Mouse (Mus musculus) ovary, adult 10 weeks (tissue): ENCODE results near the gene Kat2a. TPM values are rescaled to one million over a fixed set of nuclear protein-coding genes. Genes with fewer than 3 reads are reported as not detected.

Experiments
- polyA plus RNA-seq: library from polyadenylated mRNA; stranded (reverse); fragments of 350-450 nt; fragmentation: Illumina TruSeq; extraction: RNeasy Lipid Tissue Mini Kit (QIAGEN cat#74804); gene quantifications from one replicate; pipeline ENCODE4 v1.2.3, GENCODE M21; 2014

Kat2a gene
- polyA plus RNA-seq: 2.3 TPM

GRCm38 (mm10) chr11:100711783-100712615, at the start of gene Kat2a:
Gene Kat2a, minus strand, starts transcription at chr11:100712465.

DNA sequence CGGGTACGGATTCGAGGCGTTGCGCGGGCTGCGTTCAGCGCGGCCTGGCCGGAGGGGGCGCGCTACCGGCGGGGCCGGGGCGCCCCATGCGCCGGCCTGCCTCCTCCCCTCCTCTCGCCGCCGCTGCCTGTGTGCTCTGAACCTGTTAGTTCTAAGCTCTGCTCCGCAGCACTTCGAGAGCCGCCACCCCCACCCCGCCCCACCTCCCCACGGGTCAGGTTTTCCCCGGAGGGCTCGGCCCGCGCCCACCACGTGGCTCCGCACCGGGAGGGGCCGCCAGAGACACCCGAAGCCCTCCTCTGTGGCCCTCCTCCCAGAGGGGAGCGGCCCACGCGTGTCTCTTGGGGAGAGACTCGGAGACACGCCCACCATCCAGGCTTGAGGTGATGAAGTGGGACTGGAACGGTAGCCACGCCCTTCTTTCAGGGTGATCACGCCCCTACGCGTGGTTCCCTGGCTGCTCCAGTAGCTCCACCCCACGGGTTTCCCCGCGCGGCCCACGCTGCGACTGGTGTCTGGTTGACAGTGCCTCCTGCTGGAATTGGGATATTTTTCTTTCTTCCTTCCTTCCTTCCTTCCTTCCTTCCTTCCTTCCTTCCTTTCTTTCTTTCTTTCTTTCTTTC, 47.5 kb upstream of the Kat2a start, which contains the start of gene Kcnh4:
Gene Kcnh4, minus strand, starts transcription at position 332 of the 623 bp plus-strand sequence.

DNA sequence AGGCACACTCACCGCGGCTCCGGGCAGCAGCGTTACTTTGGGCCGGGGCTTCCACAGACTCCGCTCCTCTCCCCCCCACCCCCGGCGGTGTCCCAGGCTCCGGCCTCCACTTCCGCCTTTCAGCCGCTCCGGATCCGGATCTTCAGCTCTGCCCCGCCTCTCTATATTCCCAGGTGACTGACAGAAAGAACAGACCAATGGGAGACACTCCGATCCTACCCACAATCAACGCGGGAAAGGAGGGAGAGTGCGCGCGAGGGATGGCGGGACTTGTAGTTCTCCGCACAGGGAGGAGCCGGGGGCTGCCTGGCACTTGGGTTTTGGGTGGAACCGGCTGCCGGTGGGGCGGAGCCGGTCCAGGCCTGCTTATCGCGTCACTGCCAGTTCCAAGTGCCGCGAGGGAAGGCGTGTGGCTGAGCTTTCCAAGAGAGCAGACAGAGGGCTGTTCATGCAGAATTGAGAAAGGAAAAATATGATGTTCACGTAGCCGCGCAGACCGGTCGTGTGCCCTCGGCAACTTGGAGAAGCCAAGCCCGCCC, 25.9 kb upstream of the Kat2a start, which contains the start of gene Rab5c:
Gene Rab5c, minus strand, starts transcription at position 150 of the 539 bp plus-strand sequence.

GRCm38 (mm10) chr11:100713735-100714533, 1.7 kb upstream of the Kat2a start, which contains the start of gene Hspb9:
Gene Hspb9, plus strand, starts transcription at chr11:100713850.

DNA sequence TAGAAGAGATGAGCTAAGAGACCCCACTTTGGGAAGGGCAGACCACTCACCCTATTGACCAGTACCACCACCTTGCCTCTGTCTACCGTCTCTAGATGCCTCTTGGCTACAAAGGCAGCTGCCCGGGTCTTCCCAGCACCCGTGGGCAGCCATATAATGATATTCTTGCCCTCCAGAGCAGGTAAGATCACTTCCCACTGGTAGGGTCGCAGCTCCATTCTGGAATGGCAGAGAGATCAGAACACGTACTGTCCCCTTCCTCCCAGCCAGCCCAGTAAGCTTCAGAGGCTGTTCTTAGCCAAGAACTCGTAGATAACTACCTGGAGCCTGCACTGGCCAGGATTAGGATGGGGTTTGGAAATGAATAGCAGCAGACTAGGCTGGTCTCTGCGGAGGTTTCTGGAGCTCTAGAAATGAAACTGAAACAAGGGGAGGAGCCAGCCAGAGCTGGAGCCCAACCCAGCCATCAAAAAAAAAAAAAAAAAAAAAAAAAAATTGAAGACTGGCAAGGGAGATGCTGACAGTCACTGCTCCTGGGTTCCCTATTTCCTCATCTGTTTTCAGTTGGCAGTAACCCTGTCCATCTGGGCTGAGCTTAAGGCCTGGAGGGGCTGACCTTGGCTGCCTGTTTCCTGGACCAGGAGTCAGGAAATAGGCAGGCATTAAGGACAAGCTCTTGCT, 8.3 kb downstream of the Kat2a start, which contains the start of gene Dhx58:
Gene Dhx58, minus strand, starts transcription at position 421 of the 681 bp plus-strand sequence.

GRCm38 (mm10) chr11:100692164-100692616, 20.1 kb downstream of the Kat2a start, which contains the start of gene Zfp385c:
Gene Zfp385c, minus strand, starts transcription at chr11:100692455.

Other genes with a start within 250 kb of the Kat2a start
- gene Klhl11, start 239.7 kb downstream of the Kat2a start, polyA plus RNA-seq: 43.0 TPM
- gene Acly, start 184.5 kb downstream of the Kat2a start, polyA plus RNA-seq: 125 TPM
- gene Ttc25, start 166.9 kb downstream of the Kat2a start, polyA plus RNA-seq: 0.86 TPM
- gene Cnp, start 137.6 kb downstream of the Kat2a start, polyA plus RNA-seq: 5.8 TPM
- 2.5 TPM for gene Nkiras2, start 93.2 kb downstream of the Kat2a start, polyA plus RNA-seq
- gene Dnajc7, start 92.3 kb downstream of the Kat2a start, polyA plus RNA-seq: 139 TPM
- 0.17 TPM for gene Zfp385c, start 20.0 kb downstream of the Kat2a start, polyA plus RNA-seq
- 0.60 TPM for gene Dhx58, start 8.2 kb downstream of the Kat2a start, polyA plus RNA-seq
- not detected for gene Hspb9, start 1.4 kb upstream of the Kat2a start, polyA plus RNA-seq
- gene Rab5c, start 25.8 kb upstream of the Kat2a start, polyA plus RNA-seq: 29.9 TPM
- gene Kcnh4, start 47.5 kb upstream of the Kat2a start, polyA plus RNA-seq: not detected
- not detected for gene Hcrt, start 50.5 kb upstream of the Kat2a start, polyA plus RNA-seq
- 1.3 TPM for gene Ghdc, start 58.5 kb upstream of the Kat2a start, polyA plus RNA-seq
- gene Stat5b, start 138.3 kb upstream of the Kat2a start, polyA plus RNA-seq: 8.5 TPM
- gene Stat5a, start 146.9 kb upstream of the Kat2a start, polyA plus RNA-seq: 5.4 TPM
- 20.3 TPM for gene Stat3, start 227.1 kb upstream of the Kat2a start, polyA plus RNA-seq